Mouse (Mus musculus) ovary, postnatal 36 days (tissue): ENCODE data around the gene Mpp4.
A peak's percentile ranks its signal among the peaks of the same experiment; 100 is the strongest.

ENCODE experiments used
- DNase-seq: peaks from one replicate; pipeline ENCODE4 v3.0.0; 2022; ENCODE audit warnings: low spot score, mixed read lengths

Mpp4 gene

GRCm38 (mm10) chr1:59163030-59163461, at the start of gene Mpp4:
Gene Mpp4, minus strand, starts transcription at chr1:59163389.
- DNase-seq = no peak

GRCm38 (mm10) chr1:59212951-59213350, 49.8 kb upstream of the Mpp4 start:
- DNase-seq = no peak

- DNase-seq = no peak
Measured at GRCm38 (mm10) chr1:59212076-59212779, 49.0 kb upstream of the Mpp4 start.

GRCm38 (mm10) chr1:59211651-59212050, 48.5 kb upstream of the Mpp4 start:
- DNase-seq = no peak

- DNase-seq = no peak
Measured at GRCm38 (mm10) chr1:59208331-59208730, 45.1 kb upstream of the Mpp4 start.

- no peak for DNase-seq
Measured at GRCm38 (mm10) chr1:59204489-59204888, 41.3 kb upstream of the Mpp4 start.

- DNase-seq = peak; percentile 18
Measured at GRCm38 (mm10) chr1:59202367-59202766, 39.2 kb upstream of the Mpp4 start.

GRCm38 (mm10) chr1:59201561-59201960, 38.4 kb upstream of the Mpp4 start:
- DNase-seq = no peak

GRCm38 (mm10) chr1:59200960-59201359, 37.8 kb upstream of the Mpp4 start:
- DNase-seq = no peak

GRCm38 (mm10) chr1:59194979-59195378, 31.8 kb upstream of the Mpp4 start:
- no peak for DNase-seq

- DNase-seq = no peak
Measured at GRCm38 (mm10) chr1:59187786-59188185, 24.6 kb upstream of the Mpp4 start.

- no peak for DNase-seq
Measured at GRCm38 (mm10) chr1:59186317-59186716, 23.1 kb upstream of the Mpp4 start.

GRCm38 (mm10) chr1:59185410-59185809, 22.2 kb upstream of the Mpp4 start:
- DNase-seq = no peak

- DNase-seq = no peak
Measured at GRCm38 (mm10) chr1:59183045-59183444, 19.9 kb upstream of the Mpp4 start.

- no peak for DNase-seq
Measured at GRCm38 (mm10) chr1:59182373-59182772, 19.2 kb upstream of the Mpp4 start.

- DNase-seq = no peak
Measured at GRCm38 (mm10) chr1:59180003-59180402, 16.8 kb upstream of the Mpp4 start.

GRCm38 (mm10) chr1:59178401-59178800, 15.2 kb upstream of the Mpp4 start:
- DNase-seq = no peak

- DNase-seq = no peak
Measured at GRCm38 (mm10) chr1:59174514-59175373, 11.6 kb upstream of the Mpp4 start.

GRCm38 (mm10) chr1:59173023-59173422, 9.8 kb upstream of the Mpp4 start:
- no peak for DNase-seq

GRCm38 (mm10) chr1:59171875-59172274, 8.7 kb upstream of the Mpp4 start:
- DNase-seq = no peak

- DNase-seq = no peak
Measured at GRCm38 (mm10) chr1:59170290-59170689, 7.1 kb upstream of the Mpp4 start.

- no peak for DNase-seq
Measured at GRCm38 (mm10) chr1:59169586-59169985, 6.4 kb upstream of the Mpp4 start.

GRCm38 (mm10) chr1:59168556-59168955, 5.4 kb upstream of the Mpp4 start:
- no peak for DNase-seq
